Mouse (Mus musculus) stomach, embryonic 16.5 days (tissue): Measurements from ENCODE around the gene Mlh1. TPM values are rescaled to one million over a fixed set of nuclear protein-coding genes. Genes with fewer than 3 reads are reported as not detected.

Experiments
- ATAC-seq: fragments of 200-750 bp; cut with Nextera tagmentation; 2 replicates; pipeline ENCODE4 v1.8.0; 2017; ENCODE audit warnings: moderate number of reproducible peaks, moderate TSS enrichment; ENCODE audit not compliant: insufficient read depth, low FRiP score
- H3K27ac ChIP-seq: fragments of 300-500 bp; sonication (generic); 2 replicates; pipeline ENCODE4 v1.5.1; 2014; ENCODE audit warnings: low read length
- H3K27me3 ChIP-seq: fragments of 300-500 bp; sonication (generic); 2 replicates; pipeline ENCODE4 v1.6.1; 2014; ENCODE audit warnings: low read length, control low read depth, mixed read lengths; ENCODE audit not compliant: control insufficient read depth, insufficient read depth
- H3K36me3 ChIP-seq: fragments of 300-500 bp; sonication (generic); 2 replicates; pipeline ENCODE4 v1.6.1; 2014; ENCODE audit warnings: low read length; ENCODE audit not compliant: control insufficient read depth, insufficient read depth
- H3K4me1 ChIP-seq: fragments of 300-500 bp; sonication (generic); 2 replicates; pipeline ENCODE4 v1.6.1; 2014; ENCODE audit warnings: low read length, control low read depth, mixed read lengths; ENCODE audit not compliant: control insufficient read depth, insufficient read depth
- H3K4me2 ChIP-seq: fragments of 300-500 bp; sonication (generic); 2 replicates; pipeline ENCODE4 v1.6.1; 2014; ENCODE audit warnings: low read depth, low read length, mixed read lengths
- H3K4me3 ChIP-seq: fragments of 300-500 bp; sonication (generic); replicated peaks from 2 replicates; pipeline ENCODE4 v1.5.1; 2014; ENCODE audit warnings: mild to moderate bottlenecking, low read length
- H3K9ac ChIP-seq: fragments of 300-500 bp; sonication (generic); 2 replicates; pipeline ENCODE4 v1.6.1; 2014; ENCODE audit warnings: low read length
- H3K9me3 ChIP-seq: fragments of 300-500 bp; sonication (generic); replicated peaks from 2 replicates; pipeline ENCODE4 v1.6.1; 2016; ENCODE audit warnings: low read length, control low read depth; ENCODE audit not compliant: control insufficient read depth
- WGBS: fragments of 180-500 bp; shearing (Covaris S2); extraction: QIAGEN DNeasy Blood & Tissue Kit; methylation state at CpG from one replicate; pipeline ENCODE4 v1.1.7; 2014; 5-methylcytosine and 5-hydroxymethylcytosine counted together
- polyA plus RNA-seq: library from polyadenylated mRNA; unstranded; fragments of >200 nt; fragmentation: Nextera tagmentation; extraction: Ambion mirVana; gene quantifications from 2 replicates; pipeline ENCODE4 v1.2.1, GENCODE M21; 2015

The Mlh1 gene
- polyA plus RNA-seq, 1 experiment from 2014 or later = 35.5 TPM

DNA sequence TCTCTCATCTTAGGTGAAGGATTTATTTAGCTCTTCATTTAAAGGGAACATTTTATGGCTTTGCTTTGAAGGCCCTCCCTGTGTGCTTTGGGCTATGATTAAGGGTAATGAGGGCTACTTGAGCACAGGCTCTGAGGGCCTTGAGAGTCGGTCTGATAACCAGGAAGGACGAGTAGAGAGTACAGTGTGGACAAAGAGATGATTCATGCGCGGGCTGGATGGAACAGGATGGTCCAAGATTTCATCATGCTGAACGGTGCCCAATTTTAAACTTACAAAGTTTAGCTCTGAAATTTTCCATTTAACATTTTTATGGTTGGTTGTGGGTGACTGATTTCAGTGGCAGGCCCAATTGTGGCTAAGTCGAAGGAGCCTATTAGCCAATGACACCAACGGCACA is 34.6 kb upstream of the Mlh1 start:
- WGBS = 83% methylated on average over 7 of the region's 7 CpGs

DNA sequence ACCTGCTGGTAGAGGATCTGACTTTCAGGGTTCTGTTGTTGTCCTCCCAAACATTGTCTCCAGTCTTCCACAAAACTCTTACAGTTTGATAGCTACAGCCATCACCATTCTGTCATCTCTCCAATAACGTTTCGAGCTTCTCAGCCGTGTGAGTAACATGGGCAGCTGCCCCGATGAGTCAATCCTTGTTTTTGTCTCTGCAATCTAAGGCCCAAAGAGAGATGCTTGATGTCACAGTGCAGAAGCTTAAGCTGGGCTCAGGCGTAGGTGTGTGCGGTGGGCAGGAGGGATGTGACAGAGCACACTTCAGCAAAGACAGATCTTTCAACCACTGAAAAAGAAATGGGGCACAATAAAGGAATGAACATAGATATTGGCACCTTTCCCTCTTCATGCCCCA is 32.4 kb upstream of the Mlh1 start:
- Histone ChIP-seq H3K27me3 (no peaks in the 10 kb centered on the region), H3K36me3 (no peaks in the 10 kb centered on the region), H3K4me2 (no peak overlapping the region), H3K4me3 (no peak overlapping the region), H3K9me3 (no peaks in the 10 kb centered on the region), H3K9ac (no peak overlapping the region), H3K4me1 (no peaks in the 10 kb centered on the region), H3K27ac (no peak overlapping the region)
- no peak for ATAC-seq
- 89% methylated on average over 6 of the region's 6 CpGs for WGBS

More for the DNA sequence above, 34.6 kb upstream of the Mlh1 start:
- Histone ChIP-seq H3K4me3 (no peak overlapping the region), H3K27me3 (peaks cover 19% of the 10 kb centered on the region), H3K9me3 (0 out of 2 replicates have a peak, but pooled peaks cover 6% of the 10 kb centered on the region), H3K4me2 (no peak overlapping the region), H3K4me1 (peaks cover under 1% of the 10 kb centered on the region; the same call in 1 of the 2 replicates), H3K27ac (no peak overlapping the region), H3K36me3 (no peaks in the 10 kb centered on the region), H3K9ac (no peak overlapping the region)
- no peak for ATAC-seq

DNA sequence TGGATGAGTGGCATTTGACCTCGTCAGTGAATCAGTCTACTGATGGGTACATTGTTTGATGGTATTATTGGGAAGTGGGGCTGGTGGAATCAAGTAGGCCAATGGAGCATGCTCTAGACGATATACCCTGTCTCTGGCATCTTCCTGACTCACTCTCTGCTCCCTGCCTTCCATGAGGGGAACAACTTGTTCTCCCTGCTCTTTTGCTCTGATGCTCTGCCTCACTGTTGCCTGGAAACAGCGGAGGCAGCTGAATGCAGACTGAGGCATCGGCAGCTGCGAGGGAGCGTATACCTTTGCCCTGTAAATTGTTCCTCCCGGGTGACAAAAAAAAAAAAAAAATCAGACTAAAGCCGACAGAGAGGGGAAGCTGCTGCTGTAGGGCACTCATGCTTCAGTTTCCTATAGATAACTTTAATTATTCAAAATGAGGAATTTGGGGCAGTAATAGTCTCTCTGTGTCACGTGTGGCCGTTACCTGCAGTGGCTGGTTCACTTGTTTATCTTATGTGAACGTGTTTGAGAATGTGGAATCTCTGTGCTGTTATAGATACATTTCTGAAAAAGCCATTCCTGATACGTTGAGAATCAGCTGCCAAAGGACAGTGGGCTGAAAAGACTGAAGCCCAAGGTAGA is 30.7 kb upstream of the Mlh1 start:
- 53% methylated on average over 12 of the region's 12 CpGs for WGBS
- Histone ChIP-seq H3K9ac (no peak overlapping the region), H3K4me1 (no peaks in the 10 kb centered on the region), H3K4me3 (no peak overlapping the region), H3K36me3 (no peaks in the 10 kb centered on the region), H3K27ac (no peak overlapping the region), H3K27me3 (no peaks in the 10 kb centered on the region), H3K9me3 (no peaks in the 10 kb centered on the region), H3K4me2 (no peak overlapping the region)
- ATAC-seq = no peak

GRCm38 (mm10) chr9:111298606-111299005 is 27.0 kb upstream of the Mlh1 start:
- no peak overlapping the region for H3K4me2 ChIP-seq
- H3K36me3 ChIP-seq = no peaks in the 10 kb centered on the region
- no peak overlapping the region for H3K27ac ChIP-seq
- no peak for ATAC-seq
- H3K4me3 ChIP-seq = no peak overlapping the region
- WGBS = 45% methylated on average over 2 of the region's 2 CpGs
- no peaks in the 10 kb centered on the region for H3K27me3 ChIP-seq
- H3K9me3 ChIP-seq = no peaks in the 10 kb centered on the region
- no peaks in the 10 kb centered on the region for H3K4me1 ChIP-seq
- no peak overlapping the region for H3K9ac ChIP-seq

- Histone ChIP-seq H3K27me3 (no peaks in the 10 kb centered on the region), H3K9ac (no peak overlapping the region), H3K36me3 (no peaks in the 10 kb centered on the region), H3K4me1 (no peaks in the 10 kb centered on the region), H3K27ac (no peak overlapping the region), H3K9me3 (no peaks in the 10 kb centered on the region), H3K4me3 (no peak overlapping the region), H3K4me2 (no peak overlapping the region)
- WGBS = 63% methylated on average over 7 of the region's 7 CpGs
- ATAC-seq = no peak
Observed at GRCm38 (mm10) chr9:111296433-111296832, 24.8 kb upstream of the Mlh1 start.

DNA sequence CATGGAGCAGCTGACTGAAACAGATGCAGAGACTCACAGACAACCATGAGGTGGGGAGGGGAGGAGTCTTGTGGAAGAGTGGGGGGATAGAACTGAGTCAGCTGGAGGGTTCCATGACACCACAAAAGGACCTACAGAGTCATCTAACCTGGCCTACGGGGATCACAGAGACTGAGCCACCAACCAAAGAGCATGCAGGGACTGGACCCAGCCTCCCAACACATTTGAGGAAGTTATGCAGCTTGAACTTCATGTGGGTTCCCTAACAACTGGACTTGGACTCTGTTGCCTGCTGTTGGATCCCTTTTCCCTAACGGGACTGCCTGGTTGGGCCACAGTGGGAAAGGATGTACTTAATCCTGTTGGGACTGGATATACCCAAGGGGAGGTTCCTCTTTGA is 23.7 kb upstream of the Mlh1 start:
- H3K9me3 ChIP-seq = no peaks in the 10 kb centered on the region
- H3K27ac ChIP-seq = no peak overlapping the region
- no peaks in the 10 kb centered on the region for H3K27me3 ChIP-seq
- no peak overlapping the region for H3K4me3 ChIP-seq
- no peak overlapping the region for H3K9ac ChIP-seq
- H3K36me3 ChIP-seq = no peaks in the 10 kb centered on the region
- 0 out of 2 replicates have a peak, but pooled peaks have one; percentile 31 for ATAC-seq
- WGBS = 76% methylated on average over 2 of the region's 2 CpGs
- H3K4me2 ChIP-seq = no peak overlapping the region
- no peaks in the 10 kb centered on the region for H3K4me1 ChIP-seq

DNA sequence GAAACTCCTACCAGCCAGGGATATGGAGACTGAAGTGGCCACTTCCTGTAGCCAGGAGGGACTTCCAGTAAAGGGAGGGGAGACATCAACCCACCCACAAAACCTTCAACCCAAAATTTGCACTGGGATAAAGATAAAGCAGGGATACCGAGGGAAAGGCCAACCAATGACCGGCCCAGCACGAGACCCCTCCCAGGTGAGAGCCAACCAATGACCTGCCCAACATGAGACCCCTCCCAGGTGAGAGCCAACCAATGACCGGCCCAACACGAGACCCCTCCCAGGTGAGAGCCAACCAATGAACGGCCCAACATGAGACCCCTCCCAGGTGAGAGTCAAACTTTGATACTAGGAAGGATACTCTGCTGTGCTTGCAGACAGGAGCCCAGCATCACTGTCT is 23.3 kb upstream of the Mlh1 start:
- Histone ChIP-seq H3K4me2 (no peak overlapping the region), H3K9me3 (no peaks in the 10 kb centered on the region), H3K27ac (no peak overlapping the region), H3K4me1 (no peaks in the 10 kb centered on the region), H3K4me3 (no peak overlapping the region), H3K27me3 (no peaks in the 10 kb centered on the region), H3K9ac (no peak overlapping the region), H3K36me3 (no peaks in the 10 kb centered on the region)
- 89% methylated on average over 6 of the region's 6 CpGs for WGBS
- ATAC-seq = no peak

DNA sequence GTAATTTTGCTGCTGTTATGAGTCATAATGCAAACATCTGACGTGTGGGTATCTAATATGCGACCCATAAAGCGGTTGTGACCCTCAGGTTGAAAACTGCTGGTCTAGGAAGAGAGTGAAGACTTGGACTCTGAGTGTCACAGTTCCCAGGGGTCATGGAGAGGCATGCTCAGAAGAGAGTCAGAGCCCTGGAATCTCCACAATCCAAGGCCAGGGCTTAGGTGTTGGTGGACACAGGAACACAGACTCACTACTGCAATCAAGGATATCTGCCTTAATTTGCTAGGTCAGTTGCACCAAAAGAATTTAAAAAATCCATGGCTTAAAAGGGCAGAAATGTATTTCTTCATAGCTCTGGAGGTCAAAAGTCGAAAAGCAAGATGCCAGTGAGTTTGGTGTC is 21.6 kb upstream of the Mlh1 start:
- Histone ChIP-seq H3K27me3 (no peaks in the 10 kb centered on the region), H3K9ac (no peak overlapping the region), H3K9me3 (no peaks in the 10 kb centered on the region), H3K27ac (no peak overlapping the region), H3K36me3 (no peaks in the 10 kb centered on the region), H3K4me3 (no peak overlapping the region), H3K4me2 (no peak overlapping the region), H3K4me1 (peaks cover 6% of the 10 kb centered on the region)
- no peak for ATAC-seq
- 72% methylated on average over 4 of the region's 4 CpGs for WGBS

- no peak overlapping the region for H3K4me2 ChIP-seq
- no peak overlapping the region for H3K27ac ChIP-seq
- H3K9me3 ChIP-seq = no peaks in the 10 kb centered on the region
- no peak overlapping the region for H3K4me3 ChIP-seq
- no peak for ATAC-seq
- H3K4me1 ChIP-seq = peaks cover 6% of the 10 kb centered on the region
- no peak overlapping the region for H3K9ac ChIP-seq
- 78% methylated on average over 11 of the region's 11 CpGs for WGBS
- no peaks in the 10 kb centered on the region for H3K27me3 ChIP-seq
- H3K36me3 ChIP-seq = no peaks in the 10 kb centered on the region
Observed at GRCm38 (mm10) chr9:111290539-111291100, 19.0 kb upstream of the Mlh1 start.
